Mouse (Mus musculus): ENCODE measurements around the gene Zcwpw1.

DNA sequence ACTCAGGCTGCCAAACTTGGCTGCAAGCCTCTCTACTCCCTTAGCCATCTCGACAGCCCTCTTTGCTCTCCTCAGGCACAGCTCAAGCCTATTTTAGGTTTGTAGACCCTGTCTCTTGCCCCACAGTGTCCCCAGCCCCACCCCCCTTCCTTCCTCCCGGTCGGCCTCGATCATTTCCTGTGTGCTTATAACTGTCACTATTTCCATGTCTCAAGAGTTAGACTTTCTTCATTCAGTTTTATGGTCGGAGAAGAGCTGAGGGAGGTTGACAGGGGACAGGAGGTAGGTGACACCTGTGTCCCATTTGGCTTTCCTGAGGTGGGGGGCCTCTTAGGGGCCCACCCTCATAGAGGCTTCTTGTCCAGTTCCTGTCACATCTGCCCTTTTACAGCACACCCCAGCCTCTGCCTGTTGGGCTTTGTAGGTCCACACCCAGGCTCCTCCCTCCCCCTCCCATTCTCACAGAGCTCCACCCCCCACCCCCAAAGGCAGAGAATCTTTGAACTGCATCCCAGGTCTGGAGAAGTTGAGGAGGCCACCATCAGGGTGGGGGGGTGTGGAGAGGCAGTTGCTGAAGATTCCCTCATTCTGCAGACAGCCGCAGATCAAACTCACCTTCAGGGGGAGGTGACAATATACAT lies 38.3 kb upstream of the Zcwpw1 start:
- TF ChIP-seq CTCF (IDR thresholded peaks at IDR 0.05; ENCODE audit: extremely low read depth, insufficient read depth, low read length) (no peak), POLR2A (IDR thresholded peaks at IDR 0.05; ENCODE audit: extremely low read depth, insufficient read depth, low read length) (no peak)

Data from cortical plate, adult 2 months (tissue).